Mouse (Mus musculus) limb, embryonic 14.5 days (tissue): ENCODE results near the gene Dglucy. TPM values are rescaled to one million over a fixed set of nuclear protein-coding genes. Genes with fewer than 3 reads are reported as not detected.

Experiments
- ATAC-seq: fragments of 200-750 bp; cut with Nextera tagmentation; 2 replicates; pipeline ENCODE4 v1.8.0; 2017; ENCODE audit warnings: low read depth, moderate number of reproducible peaks, moderate TSS enrichment; ENCODE audit not compliant: low FRiP score
- DNase-seq: peaks from one replicate; pipeline ENCODE4 v3.0.0-alpha.2; 2015; ENCODE audit warnings: low spot score
- H3K27ac ChIP-seq: fragments of 300-500 bp; sonication (generic); replicated peaks from 2 replicates; pipeline ENCODE4 v1.5.1; 2014; ENCODE audit warnings: low read depth, mild to moderate bottlenecking, low read length, moderate library complexity, mixed read lengths
- H3K27me3 ChIP-seq: fragments of 300-500 bp; sonication (generic); 2 replicates; pipeline ENCODE4 v1.6.1; 2014; ENCODE audit warnings: low read length, mixed read lengths; ENCODE audit not compliant: control insufficient read depth, insufficient read depth
- H3K36me3 ChIP-seq: fragments of 300-500 bp; sonication (generic); 2 replicates; pipeline ENCODE4 v1.6.1; 2014; ENCODE audit warnings: mild to moderate bottlenecking, low read length, moderate library complexity, mixed read lengths; ENCODE audit not compliant: control insufficient read depth, insufficient read depth
- H3K4me1 ChIP-seq: fragments of 300-500 bp; sonication (generic); 2 replicates; pipeline ENCODE4 v1.6.1; 2014; ENCODE audit warnings: antibody characterized with exemption, low read length, mixed read lengths; ENCODE audit not compliant: control insufficient read depth, insufficient read depth
- H3K4me2 ChIP-seq: fragments of 300-500 bp; sonication (generic); replicated peaks from 2 replicates; pipeline ENCODE4 v1.6.1; 2014; ENCODE audit warnings: low read depth, mild to moderate bottlenecking, low read length, moderate library complexity; ENCODE audit not compliant: severe bottlenecking
- H3K4me3 ChIP-seq: fragments of 300-500 bp; sonication (generic); replicated peaks from 2 replicates; pipeline ENCODE4 v1.5.1; 2014; ENCODE audit warnings: low read length
- H3K9ac ChIP-seq: fragments of 300-500 bp; sonication (generic); 2 replicates; pipeline ENCODE4 v1.6.1; 2014; ENCODE audit warnings: mild to moderate bottlenecking, low read depth, low read length, moderate library complexity; ENCODE audit not compliant: severe bottlenecking
- H3K9me3 ChIP-seq: fragments of 300-500 bp; sonication (generic); 2 replicates; pipeline ENCODE4 v1.6.1; 2016; ENCODE audit warnings: low read length; ENCODE audit not compliant: control insufficient read depth
- POLR2A ChIP-seq: fragments of 200-500 bp; IDR thresholded peaks from 2 replicates; pipeline ENCODE4 v1.8.0; 2012; ENCODE audit warnings: inconsistent platforms, mild to moderate bottlenecking, moderate library complexity, borderline replicate concordance; ENCODE audit not compliant: insufficient read depth, insufficient read length; ENCODE audit errors: extremely low read depth
- WGBS: fragments of 180-500 bp; shearing (Covaris S2); extraction: QIAGEN DNeasy Blood & Tissue Kit; methylation state at CpG from one replicate; pipeline ENCODE4 v1.1.7; 2014; 5-methylcytosine and 5-hydroxymethylcytosine counted together
- polyA plus RNA-seq, 2 experiments: library from polyadenylated mRNA; depleted of rRNA in 1 of 2; stranded (reverse) in 1 of 2; unstranded in 1 of 2; fragments of >200 nt; fragmentation: Nextera tagmentation in 1 of 2; extraction: Ambion mirVana in 1 of 2; gene quantifications; 2 replicates each; pipeline versions ENCODE4 v1.2.1 to v1.2.3; 2012 to 2014

Gene Dglucy
- polyA plus RNA-seq, 2 experiments = 2.0 to 3.1 TPM

GRCm38 (mm10) chr12:100849421-100850138 is 70.7 kb downstream of the Dglucy start:
- DNase-seq = peak; percentile 84
- Histone ChIP-seq H3K4me2 (no peak overlapping the region), H3K27ac (no peak overlapping the region), H3K9ac (no peak overlapping the region), H3K4me3 (no peak overlapping the region), H3K4me1 (no peaks in the 10 kb centered on the region), H3K27me3 (no peaks in the 10 kb centered on the region), H3K9me3 (no peaks in the 10 kb centered on the region), H3K36me3 (no peaks in the 10 kb centered on the region)
- TF ChIP-seq POLR2A = no peak
- peak; percentile 72; the same call in 1 of the 2 replicates for ATAC-seq
- 70% methylated on average over 7 of the region's 7 CpGs for WGBS

GRCm38 (mm10) chr12:100852370-100852769 is 73.5 kb downstream of the Dglucy start:
- 83% methylated on average over 3 of the region's 3 CpGs for WGBS
- H3K9me3 ChIP-seq = no peaks in the 10 kb centered on the region

GRCm38 (mm10) chr12:100856337-100856736 is 77.5 kb downstream of the Dglucy start:
- Histone ChIP-seq H3K9me3 (no peaks in the 10 kb centered on the region), H3K27ac (no peak overlapping the region), H3K9ac (no peak overlapping the region), H3K4me1 (no peaks in the 10 kb centered on the region), H3K27me3 (no peaks in the 10 kb centered on the region), H3K4me3 (no peak overlapping the region), H3K36me3 (no peaks in the 10 kb centered on the region), H3K4me2 (no peak overlapping the region)
- no peak for TF ChIP-seq POLR2A
- ATAC-seq (no peak), DNase-seq (no peak)
- 79% methylated on average over 2 of the region's 2 CpGs for WGBS

More at GRCm38 (mm10) chr12:100852370-100852769, 73.5 kb downstream of the Dglucy start:
- Histone ChIP-seq H3K4me1 (no peaks in the 10 kb centered on the region), H3K4me3 (no peak overlapping the region), H3K27ac (no peak overlapping the region), H3K4me2 (no peak overlapping the region), H3K36me3 (no peaks in the 10 kb centered on the region), H3K27me3 (no peaks in the 10 kb centered on the region), H3K9ac (no peak overlapping the region)
- DNase-seq = no peak
- TF ChIP-seq POLR2A = no peak
- no peak for ATAC-seq

- ATAC-seq (no peak), DNase-seq (no peak)
- TF ChIP-seq POLR2A = no peak
- H3K9me3 ChIP-seq = no peaks in the 10 kb centered on the region
- H3K4me1 ChIP-seq = no peaks in the 10 kb centered on the region
- no peak overlapping the region for H3K9ac ChIP-seq
- no peaks in the 10 kb centered on the region for H3K27me3 ChIP-seq
- H3K4me3 ChIP-seq = no peak overlapping the region
- 61% methylated on average over 7 of the region's 7 CpGs for WGBS
- H3K27ac ChIP-seq = no peak overlapping the region
- no peaks in the 10 kb centered on the region for H3K36me3 ChIP-seq
- no peak overlapping the region for H3K4me2 ChIP-seq
Observed at GRCm38 (mm10) chr12:100857791-100858190, 78.9 kb downstream of the Dglucy start.

GRCm38 (mm10) chr12:100862272-100862671 is 83.4 kb downstream of the Dglucy start:
- no peak for ATAC-seq
- Histone ChIP-seq H3K4me1 (no peaks in the 10 kb centered on the region), H3K9ac (no peak overlapping the region), H3K4me3 (no peak overlapping the region), H3K9me3 (no peaks in the 10 kb centered on the region), H3K27me3 (no peaks in the 10 kb centered on the region), H3K36me3 (no peaks in the 10 kb centered on the region), H3K27ac (no peak overlapping the region), H3K4me2 (no peak overlapping the region)
- TF ChIP-seq POLR2A = no peak
- 74% methylated on average over 3 of the region's 3 CpGs for WGBS
- DNase-seq = no peak
